Comparison of ENCODE assay signal across 11 mouse cellular contexts in the genomic region with DNA sequence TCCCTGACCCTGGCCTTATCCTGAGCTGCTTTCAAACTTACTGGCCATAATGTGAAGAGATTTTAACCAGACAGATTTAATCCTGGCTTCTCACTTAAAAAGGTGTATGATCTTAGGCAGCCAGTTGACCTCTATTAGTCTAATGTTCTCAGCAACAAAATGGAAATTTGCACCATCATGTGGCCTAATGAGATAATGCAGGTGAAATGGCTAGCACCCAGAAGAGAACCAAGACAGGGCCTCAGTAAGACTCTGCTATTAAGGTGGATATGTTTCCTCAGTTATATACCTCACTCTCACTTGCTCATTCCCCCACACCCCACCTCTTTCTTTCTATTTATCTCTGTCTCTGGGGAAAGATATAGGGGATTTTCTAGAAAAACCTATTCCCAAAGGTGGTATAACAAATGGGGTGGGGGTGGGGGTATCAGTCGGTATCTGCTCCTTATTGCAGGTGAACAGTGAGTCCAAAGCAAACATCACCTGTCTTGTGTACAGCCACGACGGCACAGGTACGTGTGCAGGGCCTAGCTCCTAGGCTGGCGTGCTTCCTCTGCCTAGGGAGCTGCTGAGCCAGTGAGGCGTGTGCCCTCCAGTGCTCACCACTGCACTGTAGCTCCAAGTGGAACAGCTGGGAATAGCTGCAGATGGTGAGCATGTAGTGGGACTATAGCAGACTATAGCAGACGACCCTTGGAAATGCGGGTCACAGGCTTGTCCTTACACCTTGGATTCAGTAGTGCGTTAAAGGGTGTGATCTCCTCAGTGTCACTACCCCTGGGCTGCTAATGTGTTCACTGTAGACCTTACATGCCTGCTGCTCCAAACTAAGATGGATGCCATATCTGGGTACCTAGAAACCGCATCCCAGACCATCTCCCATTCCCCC. TPM values are rescaled to one million over a fixed set of nuclear protein-coding genes. Genes with fewer than 3 reads are reported as not detected.
DNase-seq lines count a peak whose midpoint lies in the region; ATAC-seq and TF ChIP-seq lines count a peak whose summit lies in the region.
"Had no signal": no experiment of that assay in that cellular context is flagged by ENCODE, and none has a peak within 500 bp of the region (broad histone marks: within the 10 kb centered on the region; RNA-seq: fewer than 3 reads in every experiment).

No protein-coding gene starts in this region.

- intact Hi-C loops in heart, postnatal 10 days (cut with DNase I): no loop called here

- peak; percentile 46; the same call in 1 of the 2 replicates for ATAC-seq in neural tube, embryonic 14.5 days (ENCODE audit: low read depth)
- no peak; the same call in 1 of the 2 replicates for ATAC-seq in neural tube, embryonic 15.5 days (ENCODE audit: low FRiP score)
- peak; percentile 25; the same call in 1 of the 2 replicates for ATAC-seq in liver, embryonic 14.5 days (ENCODE audit: insufficient read depth)

- no peaks in the 10 kb centered on the region for H3K9me3 ChIP-seq in neural tube, embryonic 14.5 days (ENCODE audit: control insufficient read depth, low read length)
- H3K9me3 ChIP-seq in neural tube, embryonic 15.5 days (replicated peaks): no peaks in the 10 kb centered on the region
- no peaks in the 10 kb centered on the region for H3K9me3 ChIP-seq in liver, embryonic 14.5 days (ENCODE audit: control insufficient read depth, low read length)
- H3K9me3 ChIP-seq: embryonic facial prominence, embryonic 15.5 days; heart, embryonic 12.5 days had no signal

- WGBS in neural tube, embryonic 14.5 days: 92% methylated on average over 10 of the region's 10 CpGs
- 92% methylated on average over 10 of the region's 10 CpGs for WGBS in neural tube, embryonic 15.5 days
- 92% methylated on average over 10 of the region's 10 CpGs for WGBS in liver, embryonic 14.5 days (ENCODE audit: insufficient replicate concordance)

- no peak overlapping the region for H3K4me3 ChIP-seq in neural tube, embryonic 14.5 days (ENCODE audit: low read depth, low read length)
- no peak overlapping the region for H3K4me3 ChIP-seq in neural tube, embryonic 15.5 days (replicated peaks)
- no peak overlapping the region for H3K4me3 ChIP-seq in liver, embryonic 14.5 days (ENCODE audit: insufficient read depth in 1 of 2, low read depth in 2 of 2, low read length in 2 of 2)
- H3K4me3 ChIP-seq: embryonic facial prominence, embryonic 15.5 days; heart, embryonic 12.5 days had no signal

- H3K9ac ChIP-seq in neural tube, embryonic 14.5 days (replicated peaks; ENCODE audit: low read depth, low read length): no peak overlapping the region
- no peak overlapping the region for H3K9ac ChIP-seq in neural tube, embryonic 15.5 days (replicated peaks)
- no peak overlapping the region for H3K9ac ChIP-seq in liver, embryonic 14.5 days (replicated peaks)
- H3K9ac ChIP-seq: embryonic facial prominence, embryonic 15.5 days; heart, embryonic 12.5 days had no signal

- H3K27me3 ChIP-seq in neural tube, embryonic 14.5 days (ENCODE audit: control insufficient read depth, insufficient read depth, low read length): no peaks in the 10 kb centered on the region
- H3K27me3 ChIP-seq in neural tube, embryonic 15.5 days (replicated peaks): no peaks in the 10 kb centered on the region
- no peaks in the 10 kb centered on the region for H3K27me3 ChIP-seq in liver, embryonic 14.5 days (ENCODE audit: control insufficient read depth, insufficient read depth, low read length)
- H3K27me3 ChIP-seq: embryonic facial prominence, embryonic 15.5 days; heart, embryonic 12.5 days had no signal

- peak; percentile 87 for DNase-seq in heart, adult 11 months
- DNase-seq in heart, postnatal 10 days: no peak
- DNase-seq in liver, embryonic 14.5 days (ENCODE audit: low read depth in 3 of 3, low spot score in 3 of 3): no peak
- no peak for DNase-seq in ovary, adult 18-20 months (ENCODE audit: low spot score)
- DNase-seq in heart, adult 18-20 months: no peak
- no peak for DNase-seq in gastrocnemius, postnatal 25 days
- DNase-seq: kidney, postnatal 36 days had no signal

- H3K27ac ChIP-seq in neural tube, embryonic 14.5 days (ENCODE audit: low read depth, low read length): no peak overlapping the region
- no peak overlapping the region for H3K27ac ChIP-seq in neural tube, embryonic 15.5 days (replicated peaks)
- H3K27ac ChIP-seq in liver, embryonic 14.5 days: no peak overlapping the region
- H3K27ac ChIP-seq: embryonic facial prominence, embryonic 15.5 days had no signal

- no peak for TF ChIP-seq EP300 in liver, embryonic 14.5 days (IDR thresholded peaks at IDR 0.05; ENCODE audit: low read depth)

- no peak; the same call in 1 of the 2 replicates for TF ChIP-seq CTCF in liver, embryonic 14.5 days (IDR thresholded peaks at IDR 0.05; ENCODE audit: low read depth)

- peaks cover 39% of the 10 kb centered on the region for H3K36me3 ChIP-seq in neural tube, embryonic 14.5 days (ENCODE audit: control insufficient read depth, insufficient read depth, low read length)
- peaks cover 56% of the 10 kb centered on the region for H3K36me3 ChIP-seq in neural tube, embryonic 15.5 days
- H3K36me3 ChIP-seq in liver, embryonic 14.5 days (replicated peaks; ENCODE audit: control insufficient read depth, insufficient read depth, low read depth): peaks cover 75% of the 10 kb centered on the region

- H3K4me1 ChIP-seq in neural tube, embryonic 14.5 days (ENCODE audit: control insufficient read depth, insufficient read depth, low read length): no peaks in the 10 kb centered on the region
- no peaks in the 10 kb centered on the region for H3K4me1 ChIP-seq in neural tube, embryonic 15.5 days
- no peaks in the 10 kb centered on the region for H3K4me1 ChIP-seq in liver, embryonic 14.5 days (replicated peaks; ENCODE audit: control insufficient read depth in 2 of 2, insufficient read depth in 2 of 2, low read length in 1 of 2)
- H3K4me1 ChIP-seq: embryonic facial prominence, embryonic 15.5 days; heart, embryonic 12.5 days had no signal

- no peak overlapping the region for H3K4me2 ChIP-seq in neural tube, embryonic 14.5 days (ENCODE audit: low read depth, low read length)
- H3K4me2 ChIP-seq in neural tube, embryonic 15.5 days: no peak overlapping the region
- H3K4me2 ChIP-seq in liver, embryonic 14.5 days (ENCODE audit: low read depth): no peak overlapping the region
- H3K4me2 ChIP-seq: embryonic facial prominence, embryonic 15.5 days; heart, embryonic 12.5 days had no signal

RNA-seq across cellular contexts. Expression of gene Pea15a, which starts 20.0 kb away (rescaled TPM):
- total RNA-seq in heart, postnatal 10 days (2021): 100 to 1,000 TPM; 111 to 121 TPM
- 350 and 391 TPM in 2 replicates for polyA plus RNA-seq in neural tube, embryonic 14.5 days (2014; fragmentation: Nextera tagmentation; extraction: Ambion mirVana)
- 378 and 415 TPM in 2 replicates for polyA plus RNA-seq in neural tube, embryonic 15.5 days (2015; fragmentation: Nextera tagmentation; extraction: Ambion mirVana)
- polyA plus RNA-seq in liver, embryonic 14.5 days (2012; rRNA removed): 10.4 and 11.1 TPM in 2 replicates
- 14.4 and 16.5 TPM in 2 replicates for polyA plus RNA-seq in liver, embryonic 14.5 days (2014; fragmentation: Nextera tagmentation; extraction: Ambion mirVana)
- 10 to 100 TPM; 57.4 to 69.9 TPM for total RNA-seq in heart, adult 18-20 months (2021)
- total RNA-seq in gastrocnemius, postnatal 25 days (2021): 10 to 100 TPM; 32.6 to 33.3 TPM

RNA-seq across cellular contexts. Expression of gene Casq1, which starts 33.0 kb away (rescaled TPM):
- total RNA-seq in heart, postnatal 10 days (2021): 1 to 10 TPM; 6.6 to 9.1 TPM
- 1.4 and 1.6 TPM in 2 replicates for polyA plus RNA-seq in neural tube, embryonic 14.5 days (2014; fragmentation: Nextera tagmentation; extraction: Ambion mirVana)
- polyA plus RNA-seq in neural tube, embryonic 15.5 days (2015; fragmentation: Nextera tagmentation; extraction: Ambion mirVana): 3.8 and 4.0 TPM in 2 replicates
- 0.09 and 0.11 TPM in 2 replicates for polyA plus RNA-seq in liver, embryonic 14.5 days (2012; rRNA removed)
- 0.22 TPM in 1 of 2 replicates, not detected in the other for polyA plus RNA-seq in liver, embryonic 14.5 days (2014; fragmentation: Nextera tagmentation; extraction: Ambion mirVana)
- 1 to 10 TPM; 2.2 to 2.7 TPM for total RNA-seq in heart, adult 18-20 months (2021)
- total RNA-seq in gastrocnemius, postnatal 25 days (2021): 1,000 to 10,000 TPM; 5,450 to 5,866 TPM

RNA-seq across cellular contexts. Expression of gene Dcaf8, which starts 38.8 kb away (rescaled TPM):
- total RNA-seq in heart, postnatal 10 days (2021): 100 to 1,000 TPM; 119 to 130 TPM
- polyA plus RNA-seq in neural tube, embryonic 14.5 days (2014; fragmentation: Nextera tagmentation; extraction: Ambion mirVana): 72.3 and 86.0 TPM in 2 replicates
- 84.5 and 93.4 TPM in 2 replicates for polyA plus RNA-seq in neural tube, embryonic 15.5 days (2015; fragmentation: Nextera tagmentation; extraction: Ambion mirVana)
- polyA plus RNA-seq in liver, embryonic 14.5 days (2012; rRNA removed): 25.4 and 34.6 TPM in 2 replicates
- polyA plus RNA-seq in liver, embryonic 14.5 days (2014; fragmentation: Nextera tagmentation; extraction: Ambion mirVana): 36.2 and 40.1 TPM in 2 replicates
- 100 to 1,000 TPM; 110 to 119 TPM for total RNA-seq in heart, adult 18-20 months (2021)
- total RNA-seq in gastrocnemius, postnatal 25 days (2021): 100 to 1,000 TPM; 131 to 159 TPM

Comparison
In these comparisons a context has a peak if more than half of its experiments do, and no peak if none do; other contexts are left out.
1. RNA of gene Casq1, which starts 33.0 kb away (total RNA-seq): 5,450 to 5,866 TPM in gastrocnemius, postnatal 25 days; 6.6 to 9.1 TPM in heart, postnatal 10 days and 2.2 to 2.7 TPM in heart, adult 18-20 months; every median in the first group is over 100 times any median in the second.